Mouse (Mus musculus): ENCODE results near the gene Gm5724. TPM values are rescaled to one million over a fixed set of nuclear protein-coding genes. Genes with fewer than 3 reads are reported as not detected.

Gene Gm5724
- total RNA-seq (2021) (not detected), polyA plus RNA-seq (2012; rRNA removed) (not detected in 2 replicates)
- long read RNA-seq, result 0 reads

GRCm38 (mm10) chr6:141773710-141774109 is at the start of gene Gm5724:
TSS of gene Gm5724 (minus strand) at chr6:141773810.
- no peak for DNase-seq

GRCm38 (mm10) chr6:141797837-141798236 is 24.2 kb upstream of the Gm5724 start:
- peak; percentile 26 for DNase-seq

GRCm38 (mm10) chr6:141774476-141774875 is 866 bp upstream of the Gm5724 start:
- no peak for DNase-seq

GRCm38 (mm10) chr6:141691246-141691645 is 82.4 kb downstream of the Gm5724 start:
- no peak for DNase-seq

- no peak for DNase-seq
Measured at GRCm38 (mm10) chr6:141687008-141687407, 86.6 kb downstream of the Gm5724 start.

Other genes with a start within 250 kb of the Gm5724 start
- gene Slco1c1, start 249.4 kb downstream of the Gm5724 start, total RNA-seq (2021), result under 1 TPM; 0.26 to 0.48 TPM
- gene Slco1c1, start 249.4 kb downstream of the Gm5724 start, polyA plus RNA-seq (2012; rRNA removed), result 0.04 TPM in 1 of 2 replicates, not detected in the other
- 1 to 10 TPM in 1 of 2 experiments, under 1 TPM in 1; 0.90 to 1.6 TPM for gene Slco1b2, start 144.3 kb downstream of the Gm5724 start, total RNA-seq (2021)
- not detected in 2 replicates for gene Slco1b2, start 144.3 kb downstream of the Gm5724 start, polyA plus RNA-seq (2012; rRNA removed)
- gene Slco1a4, start 82.4 kb upstream of the Gm5724 start, total RNA-seq (2021), result under 1 TPM; 0.21 to 0.37 TPM
- gene Slco1a4, start 82.4 kb upstream of the Gm5724 start, polyA plus RNA-seq (2012; rRNA removed), result not detected in 2 replicates
- gene Slco1a1, start 173.2 kb upstream of the Gm5724 start, total RNA-seq (2021), result under 1 TPM; 0.10 to 0.52 TPM
- gene Slco1a1, start 173.2 kb upstream of the Gm5724 start, polyA plus RNA-seq (2012; rRNA removed), result not detected in 2 replicates
- gene Gm6614, start 237.6 kb upstream of the Gm5724 start, total RNA-seq (2021), result not detected
- not detected in 2 replicates for gene Gm6614, start 237.6 kb upstream of the Gm5724 start, polyA plus RNA-seq (2012; rRNA removed)

Measured in adrenal gland, adult 2 months (tissue).